Mouse (Mus musculus): ENCODE results near the gene Dppa1. TPM values are rescaled to one million over a fixed set of nuclear protein-coding genes. Genes with fewer than 3 reads are reported as not detected.

The Dppa1 gene
- polyA plus RNA-seq, 1 experiment, result not detected

DNA sequence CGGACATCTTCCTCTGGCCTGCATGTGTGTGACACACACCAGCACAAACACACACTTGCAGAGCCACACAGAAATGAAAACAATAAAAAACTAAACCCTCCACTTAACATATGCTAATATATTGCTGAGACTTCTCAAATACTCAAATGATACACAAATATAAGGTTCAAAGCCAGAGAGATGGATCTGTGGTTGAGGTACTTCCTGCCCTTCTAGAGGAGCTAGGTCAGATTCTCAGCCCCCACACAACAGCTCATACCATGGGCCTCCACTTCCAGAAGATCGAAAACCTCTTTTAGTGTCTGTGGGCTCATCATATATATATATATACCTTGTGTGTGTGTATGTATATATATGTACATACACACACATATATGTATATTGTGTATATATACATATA, 63.1 kb downstream of the Dppa1 start:
- no peak overlapping the region for H3K4me3 ChIP-seq (replicated peaks)
- no peaks in the 10 kb centered on the region for H3K4me1 ChIP-seq (ENCODE audit: control insufficient read depth)
- no peaks in the 10 kb centered on the region for H3K9me3 ChIP-seq (ENCODE audit: control insufficient read depth, low read length)
- no peaks in the 10 kb centered on the region for H3K36me3 ChIP-seq (ENCODE audit: control insufficient read depth)
- no peaks in the 10 kb centered on the region for H3K27me3 ChIP-seq (ENCODE audit: control insufficient read depth)
- TF ChIP-seq TAL1 (IDR thresholded peaks at IDR 0.05; ENCODE audit: low read length) (no peak), GATA1 (IDR thresholded peaks at IDR 0.05; ENCODE audit: low read length) (no peak)

DNA sequence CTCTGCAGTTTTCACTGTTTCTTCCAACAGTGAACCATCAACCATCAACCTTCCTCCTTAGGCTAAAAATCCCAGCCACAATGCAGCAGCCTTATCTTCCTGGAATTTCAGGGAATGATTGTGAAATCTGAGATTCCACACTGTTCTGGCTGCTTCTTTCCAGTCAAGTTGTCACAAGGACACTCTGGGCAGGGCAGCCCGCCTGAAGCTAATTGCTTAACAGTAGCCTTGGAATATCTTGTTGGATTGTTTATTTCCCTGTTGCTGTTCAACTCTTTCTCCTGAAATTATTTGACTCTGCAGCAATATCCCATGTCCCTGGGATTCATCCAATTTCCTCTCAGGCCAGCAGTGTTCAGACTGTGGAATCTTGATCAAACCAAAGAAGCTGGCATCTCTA, 64.4 kb downstream of the Dppa1 start:
- no peaks in the 10 kb centered on the region for H3K4me1 ChIP-seq (ENCODE audit: control insufficient read depth)
- H3K9me3 ChIP-seq (ENCODE audit: control insufficient read depth, low read length), result no peaks in the 10 kb centered on the region
- H3K4me3 ChIP-seq (replicated peaks), result no peak overlapping the region
- TF ChIP-seq GATA1 (IDR thresholded peaks at IDR 0.05; ENCODE audit: low read length) (no peak), TAL1 (IDR thresholded peaks at IDR 0.05; ENCODE audit: low read length) (no peak)
- H3K36me3 ChIP-seq (ENCODE audit: control insufficient read depth), result no peaks in the 10 kb centered on the region
- H3K27me3 ChIP-seq (ENCODE audit: control insufficient read depth), result no peaks in the 10 kb centered on the region

DNA sequence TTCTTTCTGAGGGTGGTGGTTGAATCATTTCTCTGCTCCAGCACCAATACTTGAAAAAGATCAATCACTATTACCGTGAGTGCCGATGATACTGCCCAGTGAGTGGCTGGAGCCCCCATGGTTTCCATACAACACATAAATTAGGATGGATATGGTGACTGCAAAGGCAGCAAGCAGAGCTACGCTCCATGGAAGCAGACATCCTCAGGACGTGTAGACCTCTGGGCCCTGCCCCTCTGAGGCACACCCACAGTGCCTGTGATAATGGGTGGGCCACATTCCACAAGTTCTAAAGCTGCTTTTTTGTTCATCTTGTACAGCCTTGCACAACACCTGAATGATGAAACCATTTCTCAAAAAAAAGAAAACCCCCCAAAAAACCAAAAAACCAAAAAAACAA, 68.0 kb downstream of the Dppa1 start:
- no peaks in the 10 kb centered on the region for H3K36me3 ChIP-seq (ENCODE audit: control insufficient read depth)
- H3K4me3 ChIP-seq (replicated peaks), result no peak overlapping the region
- H3K27me3 ChIP-seq (ENCODE audit: control insufficient read depth), result no peaks in the 10 kb centered on the region
- TF ChIP-seq GATA1 (IDR thresholded peaks at IDR 0.05; ENCODE audit: low read length), result no peak
- no peaks in the 10 kb centered on the region for H3K4me1 ChIP-seq (ENCODE audit: control insufficient read depth)
- no peaks in the 10 kb centered on the region for H3K9me3 ChIP-seq (ENCODE audit: control insufficient read depth, low read length)

Other genes with a start within 250 kb of the Dppa1 start
- 0.02 and 0.06 TPM in 2 replicates for gene Itk, start 239.7 kb downstream of the Dppa1 start, polyA plus RNA-seq (2012)
- not detected in 2 replicates for gene Fam71b, start 232.7 kb downstream of the Dppa1 start, polyA plus RNA-seq (2012)
- 19.9 and 26.4 TPM in 2 replicates for gene Med7, start 192.3 kb downstream of the Dppa1 start, polyA plus RNA-seq (2012)
- 0.04 TPM in 1 of 2 replicates, not detected in the other for gene Havcr2, start 174.3 kb downstream of the Dppa1 start, polyA plus RNA-seq (2012)
- not detected in 2 replicates for gene Gm12169, start 105.0 kb downstream of the Dppa1 start, polyA plus RNA-seq (2012)
- not detected in 2 replicates for gene BC053393, start 57.7 kb downstream of the Dppa1 start, polyA plus RNA-seq (2012)
- not detected in 2 replicates for gene Timd2, start 77.8 kb upstream of the Dppa1 start, polyA plus RNA-seq (2012)
- gene Havcr1, start 105.8 kb upstream of the Dppa1 start, polyA plus RNA-seq (2012), result not detected in 2 replicates
- gene Timd4, start 181.5 kb upstream of the Dppa1 start, polyA plus RNA-seq (2012), result 0.02 TPM in 2 replicates

Measured in erythroblast, embryonic 14.5 days (primary cell).